Mouse (Mus musculus): ENCODE measurements around the gene Ifitm6. TPM values are rescaled to one million over a fixed set of nuclear protein-coding genes. Genes with fewer than 3 reads are reported as not detected.
"Not testable (repeated sequence)": the region's sequence is repeated elsewhere in the genome, so short reads cannot be mapped to it uniquely, and the experiment has no call there.

Gene Ifitm6
- total and polyA plus RNA-seq, 3 experiments, result 0.36 to 5.1 (median 1.0) TPM

- H3K9ac ChIP-seq (ENCODE audit: low read depth, low read length), result no peak overlapping the region
- 34% methylated on average over 6 of the region's 9 CpGs for WGBS
- H3K4me1 ChIP-seq (ENCODE audit: control insufficient read depth, insufficient read depth, low read length), result peaks cover 4% of the 10 kb centered on the region
- no peak overlapping the region for H3K4me3 ChIP-seq
- no peaks in the 10 kb centered on the region for H3K79me2 ChIP-seq (replicated peaks; ENCODE audit: control insufficient read depth, insufficient read depth, low read length)
- H3K36me3 ChIP-seq (ENCODE audit: control insufficient read depth, insufficient read depth, low read length), result no peaks in the 10 kb centered on the region; the same call in 1 of the 2 replicates
- H3K27me3 ChIP-seq (ENCODE audit: control insufficient read depth, insufficient read depth, low read length), result no peaks in the 10 kb centered on the region
- intact Hi-C loops (cut with DNase I), result loop anchor here (1.0 kb wide), 1 partner anchor 31 kb away; the partner anchor contains the start of gene Ifitm3
- no peak for TF ChIP-seq EP300 (IDR thresholded peaks at IDR 0.05; ENCODE audit: insufficient read depth, low read depth, low read length)
- TF ChIP-seq CTCF (IDR thresholded peaks at IDR 0.05), result no peak
- no peak for TF ChIP-seq POLR2A (IDR thresholded peaks at IDR 0.05; ENCODE audit: insufficient read depth, low read depth, low read length)
- H3K27ac ChIP-seq, result peak overlapping the region; percentile 83
- no peak for DNase-seq
Measured at GRCm38 (mm10) chr7:141040867-141041606, 23.3 kb upstream of the Ifitm6 start.

- Histone ChIP-seq H3K79me2 (replicated peaks; ENCODE audit: control insufficient read depth, insufficient read depth, low read length) (no peaks in the 10 kb centered on the region), H3K4me1 (ENCODE audit: control insufficient read depth, insufficient read depth, low read length) (peaks cover 4% of the 10 kb centered on the region), H3K27me3 (ENCODE audit: control insufficient read depth, insufficient read depth, low read length) (no peaks in the 10 kb centered on the region), H3K27ac (no peak overlapping the region), H3K9ac (ENCODE audit: low read depth, low read length) (no peak overlapping the region), H3K4me3 (no peak overlapping the region), H3K36me3 (ENCODE audit: control insufficient read depth, insufficient read depth, low read length) (no peaks in the 10 kb centered on the region; the same call in 1 of the 2 replicates)
- intact Hi-C loops (cut with DNase I), result no loop called here
- no peak for DNase-seq
- TF ChIP-seq CTCF (IDR thresholded peaks at IDR 0.05), result no peak
- WGBS, result 93% methylated on average over 4 of the region's 4 CpGs
Measured at GRCm38 (mm10) chr7:141039386-141040107, 21.8 kb upstream of the Ifitm6 start.

DNA sequence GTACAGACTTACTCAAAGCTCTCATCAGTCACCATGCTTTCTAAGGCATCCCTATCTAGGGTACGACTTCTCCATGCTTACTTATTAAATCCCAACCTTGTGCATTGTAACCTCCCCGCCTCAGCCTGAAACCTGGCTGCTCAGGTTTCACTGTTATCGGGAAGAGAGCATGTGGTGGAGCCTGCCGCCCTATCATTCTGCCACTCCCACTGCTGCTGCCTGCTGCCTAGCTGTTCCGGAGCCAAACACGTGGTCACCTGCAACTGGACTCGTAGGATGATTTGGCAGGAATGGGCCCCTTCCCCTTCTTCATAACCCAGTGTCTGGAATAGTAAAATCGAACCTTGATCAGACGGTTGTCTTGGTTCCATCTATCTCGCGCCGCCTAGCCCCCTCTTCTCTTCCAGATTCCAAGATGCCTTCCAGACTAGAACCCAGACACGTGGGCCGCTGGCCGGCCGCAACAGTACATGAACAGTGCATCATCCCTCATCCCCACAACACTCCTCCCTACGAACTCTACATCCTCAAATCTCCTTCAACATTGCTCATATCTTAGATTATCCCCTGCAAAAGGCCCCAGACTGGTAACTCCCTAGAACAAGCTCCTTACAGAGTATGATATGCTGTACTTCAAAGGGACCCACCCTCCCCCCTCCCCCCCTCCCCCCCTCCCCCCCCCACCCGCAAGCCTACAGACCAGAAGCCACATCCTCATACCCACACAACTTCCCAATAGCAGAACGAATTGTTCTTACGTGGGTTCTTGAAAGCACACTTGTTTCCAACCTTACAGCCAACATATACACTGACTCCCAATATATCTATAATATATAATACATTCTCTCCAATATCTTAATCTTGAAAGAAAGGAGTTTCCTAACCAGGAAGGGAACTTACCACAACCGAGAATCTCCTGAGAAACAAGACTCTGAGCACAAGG lies 20.6 kb upstream of the Ifitm6 start:
- TF ChIP-seq EP300 (IDR thresholded peaks at IDR 0.05; ENCODE audit: insufficient read depth, low read depth, low read length), result no peak
- no peak for TF ChIP-seq CTCF (IDR thresholded peaks at IDR 0.05)
- no peak for TF ChIP-seq POLR2A (IDR thresholded peaks at IDR 0.05; ENCODE audit: insufficient read depth, low read depth, low read length)
- Histone ChIP-seq H3K4me3 (no peak overlapping the region), H3K79me2 (replicated peaks; ENCODE audit: control insufficient read depth, insufficient read depth, low read length) (no peaks in the 10 kb centered on the region), H3K27me3 (ENCODE audit: control insufficient read depth, insufficient read depth, low read length) (no peaks in the 10 kb centered on the region), H3K27ac (no peak overlapping the region), H3K9ac (ENCODE audit: low read depth, low read length) (no peak overlapping the region), H3K4me1 (ENCODE audit: control insufficient read depth, insufficient read depth, low read length) (peaks cover 4% of the 10 kb centered on the region), H3K36me3 (ENCODE audit: control insufficient read depth, insufficient read depth, low read length) (no peaks in the 10 kb centered on the region; the same call in 1 of the 2 replicates)
- intact Hi-C loops (cut with DNase I), result no loop called here
- WGBS, result 58% methylated on average over 20 of the region's 21 CpGs
- DNase-seq, result no peak

DNA sequence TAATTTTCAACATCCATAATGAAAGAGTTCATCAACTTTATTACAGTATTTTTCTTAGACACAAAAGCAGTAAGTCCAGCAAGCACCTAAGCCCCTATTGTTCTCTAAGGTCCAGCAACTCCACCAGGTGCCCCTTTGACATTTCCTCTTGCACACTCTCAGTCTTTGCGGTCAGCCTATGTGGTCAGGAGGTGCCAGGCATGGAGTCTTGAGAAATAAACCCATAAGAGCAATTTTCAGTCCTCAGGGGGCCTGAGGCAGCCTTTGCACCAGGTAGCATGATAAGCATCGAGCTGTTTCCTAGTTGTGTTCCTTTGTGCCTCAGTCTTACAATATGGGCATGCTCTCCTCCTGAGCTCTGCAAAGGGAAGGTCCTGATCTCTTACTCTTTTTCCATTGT lies 18.9 kb upstream of the Ifitm6 start:
- H3K4me3 ChIP-seq; H3K79me2 ChIP-seq (replicated peaks; ENCODE audit: control insufficient read depth, insufficient read depth, low read length); H3K27me3 ChIP-seq (ENCODE audit: control insufficient read depth, insufficient read depth, low read length); H3K9ac ChIP-seq (ENCODE audit: low read depth, low read length); H3K27ac ChIP-seq; intact Hi-C loops (cut with DNase I); DNase-seq; H3K36me3 ChIP-seq (ENCODE audit: control insufficient read depth, insufficient read depth, low read length); H3K4me1 ChIP-seq (ENCODE audit: control insufficient read depth, insufficient read depth, low read length): not testable (repeated sequence)
- 73% methylated on average over 1 of the region's 2 CpGs for WGBS

GRCm38 (mm10) chr7:141032458-141033167 lies 14.9 kb upstream of the Ifitm6 start:
- intact Hi-C loops (cut with DNase I), result no loop called here
- Histone ChIP-seq H3K79me2 (replicated peaks; ENCODE audit: control insufficient read depth, insufficient read depth, low read length) (no peaks in the 10 kb centered on the region), H3K4me3 (no peak overlapping the region), H3K27me3 (ENCODE audit: control insufficient read depth, insufficient read depth, low read length) (no peaks in the 10 kb centered on the region), H3K9ac (ENCODE audit: low read depth, low read length) (no peak overlapping the region), H3K36me3 (ENCODE audit: control insufficient read depth, insufficient read depth, low read length) (no peaks in the 10 kb centered on the region), H3K4me1 (ENCODE audit: control insufficient read depth, insufficient read depth, low read length) (no peaks in the 10 kb centered on the region), H3K27ac (no peak overlapping the region)
- no peak for DNase-seq
- no peak for TF ChIP-seq EP300 (IDR thresholded peaks at IDR 0.05; ENCODE audit: insufficient read depth, low read depth, low read length)
- no peak for TF ChIP-seq CTCF (IDR thresholded peaks at IDR 0.05)
- TF ChIP-seq POLR2A (IDR thresholded peaks at IDR 0.05; ENCODE audit: insufficient read depth, low read depth, low read length), result no peak
- WGBS, result 67% methylated on average over 9 of the region's 9 CpGs

Data from heart, adult 2 months (tissue).